Mouse (Mus musculus) thymus, adult 2 months (tissue): Measurements from ENCODE around the gene Add3.

ENCODE experiments used
- CTCF ChIP-seq: fragments of 200-500 bp; IDR thresholded peaks from 2 replicates; pipeline ENCODE4 v1.5.1; 2012; ENCODE audit warnings: mild to moderate bottlenecking, control low read depth, low read length, moderate library complexity, borderline replicate concordance; ENCODE audit not compliant: control insufficient read depth, poor library complexity, insufficient read depth; ENCODE audit errors: extremely low read depth
- POLR2A ChIP-seq: fragments of 200-500 bp; IDR thresholded peaks from 2 replicates; pipeline ENCODE4 v1.6.1; 2012; ENCODE audit warnings: mild to moderate bottlenecking, low read length, control low read depth, moderate library complexity; ENCODE audit not compliant: control insufficient read depth, poor library complexity, insufficient read depth; ENCODE audit errors: extremely low read depth

GRCm38 (mm10) chr19:53221186-53221585 lies 80.9 kb downstream of the Add3 start:
- TF ChIP-seq CTCF (no peak), POLR2A (no peak)
